Mouse (Mus musculus) MEL (cell line): ENCODE data around the gene Slc35c1. TPM values are rescaled to one million over a fixed set of nuclear protein-coding genes. Genes with fewer than 3 reads are reported as not detected.

Experiments
- DNase-seq: peaks from one replicate; pipeline ENCODE4 v3.0.0; 2011; ENCODE audit warnings: low read depth, low spot score
- H3K27ac ChIP-seq: 2 replicates; pipeline ENCODE4 v1.5.1; 2012; ENCODE audit warnings: low read depth, mild to moderate bottlenecking, control low read depth, low read length, moderate library complexity; ENCODE audit not compliant: control insufficient read depth
- H3K27me3 ChIP-seq, 2 experiments: fragments of 150-350 bp in 1 of 2; sonication (generic) in 1 of 2; 2 replicates each; pipeline ENCODE4 v1.6.1; 2012; ENCODE audit warnings: low read length in 2 of 2, mild to moderate bottlenecking in 2 of 2, improper control_type of control experiment in 1 of 2, moderate library complexity in 1 of 2; ENCODE audit not compliant: insufficient read depth in 2 of 2, control insufficient read depth in 1 of 2
- H3K36me3 ChIP-seq, 2 experiments: 2 replicates each; pipeline ENCODE4 v1.6.1; 2012 to 2014; ENCODE audit warnings: low read length in 2 of 2, improper control_type of control experiment in 1 of 2, inconsistent platforms in 1 of 2, mild to moderate bottlenecking in 1 of 2; ENCODE audit not compliant: insufficient read depth in 2 of 2, control insufficient read depth in 1 of 2
- H3K4me1 ChIP-seq, 2 experiments: fragments of 150-350 bp in 1 of 2; sonication (generic) in 1 of 2; 2 replicates each; pipeline ENCODE4 v1.6.1; 2012; ENCODE audit warnings: low read length in 2 of 2, improper control_type of control experiment in 1 of 2, mild to moderate bottlenecking in 1 of 2; ENCODE audit not compliant: insufficient read depth in 2 of 2, control insufficient read depth in 1 of 2
- H3K4me3 ChIP-seq, 2 experiments: fragments of 150-350 bp in 1 of 2; sonication (generic) in 1 of 2; 2 replicates each; pipeline ENCODE4 v1.5.1; 2012; ENCODE audit warnings: low read depth in 2 of 2, low read length in 2 of 2, mild to moderate bottlenecking in 2 of 2, moderate library complexity in 2 of 2, control low read depth in 1 of 2, improper control_type of control experiment in 1 of 2; ENCODE audit not compliant: control insufficient read depth in 1 of 2, insufficient read depth in 1 of 2
- H3K79me2 ChIP-seq: 2 replicates; pipeline ENCODE4 v1.6.1; 2012; ENCODE audit warnings: mild to moderate bottlenecking, low read length, moderate library complexity; ENCODE audit not compliant: control insufficient read depth, poor library complexity, insufficient read depth
- H3K9ac ChIP-seq: 2 replicates; pipeline ENCODE4 v1.6.1; 2012; ENCODE audit warnings: low read depth, mild to moderate bottlenecking, control low read depth, low read length, moderate library complexity; ENCODE audit not compliant: control insufficient read depth, poor library complexity, severe bottlenecking
- H3K9me3 ChIP-seq: fragments of 150-350 bp; sonication (generic); replicated peaks from 2 replicates; pipeline ENCODE4 v1.6.1; 2012; ENCODE audit warnings: mild to moderate bottlenecking, low read length, improper control_type of control experiment, moderate library complexity; ENCODE audit not compliant: insufficient read depth
- BHLHE40 ChIP-seq: IDR thresholded peaks from 2 replicates; pipeline ENCODE4 v1.6.1; 2012; ENCODE audit warnings: low read depth, mild to moderate bottlenecking, inconsistent platforms, low read length, improper control_type of control experiment, borderline replicate concordance
- CHD2 ChIP-seq: IDR thresholded peaks from 2 replicates; pipeline ENCODE4 v1.6.1; 2011; ENCODE audit warnings: low read length, improper control_type of control experiment
- CTCF ChIP-seq, 3 experiments: IDR thresholded peaks in 2 of 3; conservative IDR thresholded peaks in 1 of 3; 2 replicates each; pipeline ENCODE4 v1.5.1; 2011 to 2012; ENCODE audit warnings: low read length in 3 of 3, low read depth in 2 of 3, mild to moderate bottlenecking in 2 of 3, improper control_type of control experiment in 1 of 3, inconsistent platforms in 1 of 3, mixed read lengths in 1 of 3, moderate library complexity in 1 of 3; ENCODE audit not compliant: control insufficient read depth in 1 of 3, insufficient read depth in 1 of 3, poor library complexity in 1 of 3, severe bottlenecking in 1 of 3
- E2F4 ChIP-seq: IDR thresholded peaks from 2 replicates; pipeline ENCODE4 v1.6.1; 2011; ENCODE audit warnings: low read depth, low read length, improper control_type of control experiment, borderline replicate concordance
- HCFC1 ChIP-seq: IDR thresholded peaks from 2 replicates; pipeline ENCODE4 v1.6.1; 2012; ENCODE audit warnings: low read depth, mild to moderate bottlenecking, inconsistent platforms, low read length, improper control_type of control experiment, moderate library complexity
- MAFK ChIP-seq: IDR thresholded peaks from 2 replicates; pipeline ENCODE4 v1.6.1; 2011; ENCODE audit warnings: low read depth, mild to moderate bottlenecking, low read length, improper control_type of control experiment, borderline replicate concordance
- MAZ ChIP-seq: IDR thresholded peaks from 2 replicates; pipeline ENCODE4 v1.6.1; 2012; ENCODE audit warnings: low read depth, mild to moderate bottlenecking, inconsistent platforms, low read length, improper control_type of control experiment
- MYB ChIP-seq: IDR thresholded peaks from 2 replicates; pipeline ENCODE4 v1.6.1; 2011; ENCODE audit warnings: mild to moderate bottlenecking, low read depth, low read length, improper control_type of control experiment
- NRF1 ChIP-seq: IDR thresholded peaks from 2 replicates; pipeline ENCODE4 v1.6.1; 2014; ENCODE audit warnings: low read depth, mild to moderate bottlenecking, inconsistent platforms, low read length, improper control_type of control experiment, moderate library complexity; ENCODE audit not compliant: poor library complexity, insufficient read depth, severe bottlenecking
- POLR2A ChIP-seq, 2 experiments: IDR thresholded peaks; 2 replicates each; pipeline ENCODE4 v1.6.1; 2011 to 2012; ENCODE audit warnings: low read length in 2 of 2, mild to moderate bottlenecking in 2 of 2, control low read depth in 1 of 2, improper control_type of control experiment in 1 of 2, low read depth in 1 of 2, moderate library complexity in 1 of 2; ENCODE audit not compliant: control insufficient read depth in 1 of 2, insufficient read depth in 1 of 2, poor library complexity in 1 of 2
- POLR2AphosphoS2 ChIP-seq: IDR thresholded peaks from 2 replicates; pipeline ENCODE4 v1.6.1; 2011; ENCODE audit warnings: low read length, improper control_type of control experiment
- POLR2AphosphoS5 ChIP-seq: IDR thresholded peaks from 2 replicates; pipeline ENCODE4 v1.6.1; 2012; ENCODE audit warnings: low read depth, borderline replicate concordance, mild to moderate bottlenecking, inconsistent platforms, low read length, moderate library complexity, mixed read lengths
- RCOR1 ChIP-seq: IDR thresholded peaks from 2 replicates; pipeline ENCODE4 v1.6.1; 2012; ENCODE audit warnings: low read depth, mild to moderate bottlenecking, inconsistent platforms, low read length, improper control_type of control experiment
- SMC3 ChIP-seq: IDR thresholded peaks from 2 replicates; pipeline ENCODE4 v1.6.1; 2011; ENCODE audit warnings: low read depth, low read length, improper control_type of control experiment
- TAL1 ChIP-seq: IDR thresholded peaks from 2 replicates; pipeline ENCODE4 v1.6.1; 2012; ENCODE audit warnings: mild to moderate bottlenecking, inconsistent platforms, low read length, moderate library complexity, mixed read lengths
- TBP ChIP-seq: IDR thresholded peaks from 2 replicates; pipeline ENCODE4 v1.8.0; 2011; ENCODE audit warnings: low read depth, low read length, improper control_type of control experiment
- TCF12 ChIP-seq: IDR thresholded peaks from 2 replicates; pipeline ENCODE4 v1.6.1; 2014; ENCODE audit warnings: low read depth, mild to moderate bottlenecking, inconsistent platforms, low read length, improper control_type of control experiment, moderate library complexity
- UBTF ChIP-seq: IDR thresholded peaks from 2 replicates; pipeline ENCODE4 v1.6.1; 2012; ENCODE audit warnings: low read depth, mild to moderate bottlenecking, inconsistent platforms, low read length, improper control_type of control experiment, moderate library complexity, borderline replicate concordance; ENCODE audit not compliant: insufficient read depth
- USF1 ChIP-seq: IDR thresholded peaks from 2 replicates; pipeline ENCODE4 v1.6.1; 2014; ENCODE audit warnings: low read depth, mild to moderate bottlenecking, inconsistent platforms, low read length, improper control_type of control experiment, moderate library complexity
- USF2 ChIP-seq, 2 experiments: IDR thresholded peaks; 2 replicates each; pipeline ENCODE4 v1.6.1; 2011 to 2012; ENCODE audit warnings: improper control_type of control experiment in 2 of 2, low read length in 2 of 2, borderline replicate concordance in 1 of 2, inconsistent platforms in 1 of 2, low read depth in 1 of 2, mild to moderate bottlenecking in 1 of 2; ENCODE audit not compliant: insufficient read depth in 1 of 2
- ZKSCAN1 ChIP-seq: IDR thresholded peaks from 2 replicates; pipeline ENCODE4 v1.6.1; 2012; ENCODE audit warnings: low read depth, mild to moderate bottlenecking, inconsistent platforms, low read length, improper control_type of control experiment, moderate library complexity
- ZNF384 ChIP-seq: IDR thresholded peaks from 2 replicates; pipeline ENCODE4 v1.6.1; 2012; ENCODE audit warnings: low read depth, mild to moderate bottlenecking, inconsistent platforms, low read length, improper control_type of control experiment
- polyA plus RNA-seq, 2 experiments: library from polyadenylated mRNA; stranded (reverse) in 1 of 2; unstranded in 1 of 2; fragments of >175 nt in 1 of 2; fragments of >200 nt in 1 of 2; gene quantifications; 2 replicates each; pipeline versions ENCODE4 v1.2.1 to v1.2.4; 2012; ENCODE audit warnings: low replicate concordance in 2 of 2, low read depth in 1 of 2; ENCODE audit not compliant: insufficient read length in 2 of 2, insufficient read depth in 1 of 2, missing spikeins in 1 of 2
- total RNA-seq: library from RNA; depleted of rRNA; stranded (reverse); fragments of 300-350 nt; gene quantifications from 2 replicates; pipeline ENCODE4 v1.2.3, GENCODE M21; 2012

The Slc35c1 gene
- total and polyA plus RNA-seq, 3 experiments, result 16.8 to 64.5 TPM; not detected in 1

GRCm38 (mm10) chr2:92503421-92503820 lies 43.1 kb upstream of the Slc35c1 start:
- Histone ChIP-seq H3K9me3 (no peaks in the 10 kb centered on the region), H3K4me1 (no peaks in the 10 kb centered on the region), H3K9ac (no peak overlapping the region), H3K27ac (no peak overlapping the region), H3K36me3 (no peaks in the 10 kb centered on the region), H3K79me2 (no peaks in the 10 kb centered on the region), H3K4me3 (no peak overlapping the region), H3K27me3 (peaks cover 0 to 3% of the 10 kb centered on the region in 2 experiments; a peak in 2 of 4 replicates)
- TF ChIP-seq POLR2AphosphoS2, result no peak
- peak in 2 of 3 experiments; percentile 16 to 38; a peak in 2 of 6 replicates for TF ChIP-seq CTCF (IDR thresholded peaks at IDR 0.05 in 2 of 3, conservative IDR thresholded peaks at IDR 0.05 in 1 of 3; ENCODE audit: control insufficient read depth in 1 of 3, insufficient read depth in 1 of 3, low read depth in 2 of 3, low read length in 3 of 3, poor library complexity in 1 of 3, severe bottlenecking in 1 of 3)
- peak; percentile 13; the same call in 1 of the 2 replicates for TF ChIP-seq SMC3
- peak; percentile 25 for DNase-seq

DNA sequence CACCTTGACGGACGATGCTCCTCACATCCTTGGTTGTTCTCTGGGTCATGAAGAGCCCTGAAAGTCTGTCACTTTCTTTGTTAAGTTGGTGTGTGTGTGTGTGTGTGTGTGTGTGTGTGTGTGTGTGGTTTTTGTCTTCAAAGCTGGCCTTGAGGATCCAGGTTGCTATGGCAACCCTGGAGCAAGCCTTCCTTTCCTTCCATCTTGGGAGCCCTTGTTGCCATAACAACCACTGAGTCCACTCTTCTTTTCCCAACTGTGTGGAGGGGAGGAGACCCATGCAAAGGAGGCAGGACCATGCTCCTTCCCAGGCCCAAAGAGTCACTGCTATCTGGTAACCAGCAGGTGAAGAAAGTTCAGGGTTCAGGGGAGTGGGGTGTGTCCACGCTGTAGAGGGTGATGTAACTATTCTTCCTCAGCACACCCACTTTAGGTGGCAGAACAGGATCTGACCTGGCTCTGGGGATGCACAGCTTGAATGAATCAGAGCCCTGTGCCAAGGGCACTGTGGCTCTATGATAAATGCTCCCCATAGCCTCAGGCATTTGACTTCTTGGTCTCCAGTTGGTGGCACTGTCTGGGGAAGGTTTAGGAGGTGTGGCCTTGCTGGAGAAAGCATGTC lies 39.5 kb upstream of the Slc35c1 start:
- Histone ChIP-seq H3K4me3 (no peak overlapping the region), H3K27ac (no peak overlapping the region), H3K9me3 (no peaks in the 10 kb centered on the region), H3K4me1 (no peaks in the 10 kb centered on the region), H3K79me2 (no peaks in the 10 kb centered on the region), H3K27me3 (peaks cover 2 to 7% of the 10 kb centered on the region in 2 experiments), H3K36me3 (no peaks in the 10 kb centered on the region), H3K9ac (no peak overlapping the region)
- no peak for TF ChIP-seq UBTF
- no peak for TF ChIP-seq USF2 (IDR thresholded peaks at IDR 0.05; ENCODE audit: borderline replicate concordance in 1 of 2, insufficient read depth in 1 of 2, low read depth in 1 of 2, low read length in 2 of 2)
- no peak for TF ChIP-seq ZNF384
- no peak for TF ChIP-seq MAZ
- TF ChIP-seq MAFK, result no peak
- TF ChIP-seq ZKSCAN1, result no peak
- no peak for TF ChIP-seq TAL1
- no peak for TF ChIP-seq SMC3
- TF ChIP-seq TBP, result no peak
- TF ChIP-seq RCOR1, result no peak
- TF ChIP-seq NRF1, result no peak
- TF ChIP-seq E2F4, result no peak
- TF ChIP-seq USF1, result no peak
- no peak for TF ChIP-seq BHLHE40
- no peak for TF ChIP-seq HCFC1
- TF ChIP-seq POLR2AphosphoS5, result no peak
- no peak for TF ChIP-seq POLR2A (IDR thresholded peaks at IDR 0.05; ENCODE audit: control insufficient read depth in 1 of 2, insufficient read depth in 1 of 2, low read depth in 1 of 2, low read length in 2 of 2, poor library complexity in 1 of 2)
- TF ChIP-seq CHD2, result no peak
- TF ChIP-seq TCF12, result no peak
- no peak for TF ChIP-seq MYB
- DNase-seq, result no peak
